Mouse (Mus musculus) gastrocnemius, postnatal 14 days (tissue): ENCODE results near the gene Lyl1. TPM values are rescaled to one million over a fixed set of nuclear protein-coding genes. Genes with fewer than 3 reads are reported as not detected.

ENCODE experiments used
- DNase-seq: peaks from one replicate; pipeline ENCODE4 v3.0.0; 2021; ENCODE audit warnings: mixed read lengths
- intact Hi-C: fragments of 180-260 bp; cut with DNase I; formaldehyde crosslinking; loops from one replicate; pipeline ENCODE4 v1.15.1; 2025; ENCODE audit warnings: low total_unique reads
- total RNA-seq, 2 experiments: library from RNA; stranded (reverse); gene quantifications; 2 replicates each; pipeline ENCODE4 v1.2.3; 2021

Lyl1 gene
- total RNA-seq, 2 experiments from 2014 or later = 2.7 to 2.9 TPM

- peak; percentile 61 for DNase-seq
- intact Hi-C loops = no loop called here
Observed at GRCm38 (mm10) chr8:84699861-84700322, 1.4 kb upstream of the Lyl1 start.

GRCm38 (mm10) chr8:84700526-84700925 is 731 bp upstream of the Lyl1 start:
- intact Hi-C loops = no loop called here
- no peak for DNase-seq

GRCm38 (mm10) chr8:84702561-84702960 is 1.3 kb downstream of the Lyl1 start:
- no peak for DNase-seq
- intact Hi-C loops = no loop called here

GRCm38 (mm10) chr8:84702963-84703465 is 1.8 kb downstream of the Lyl1 start:
- intact Hi-C loops = no loop called here
- DNase-seq = no peak

- no peak for DNase-seq
- intact Hi-C loops = no loop called here
Observed at GRCm38 (mm10) chr8:84703466-84704249, 2.4 kb downstream of the Lyl1 start.

- peak; percentile 84 for DNase-seq
- intact Hi-C loops = no loop called here
Observed at GRCm38 (mm10) chr8:84704356-84704755, 3.1 kb downstream of the Lyl1 start.

GRCm38 (mm10) chr8:84704867-84705831 is 3.9 kb downstream of the Lyl1 start:
- intact Hi-C loops = no loop called here
- DNase-seq = no peak

- no peak for DNase-seq
- intact Hi-C loops = no loop called here
Observed at GRCm38 (mm10) chr8:84705960-84706359, 4.7 kb downstream of the Lyl1 start.

GRCm38 (mm10) chr8:84706610-84707266 is 5.5 kb downstream of the Lyl1 start:
- peak; percentile 66 for DNase-seq
- intact Hi-C loops = no loop called here

- intact Hi-C loops = no loop called here
- DNase-seq = no peak
Observed at GRCm38 (mm10) chr8:84707267-84707883, 6.1 kb downstream of the Lyl1 start.

- intact Hi-C loops = loop anchor here (2.0 kb wide), 1 partner anchor 105 kb away; no protein-coding TSS in a partner anchor
- peak; percentile 62 for DNase-seq
Observed at GRCm38 (mm10) chr8:84708071-84708541, 6.8 kb downstream of the Lyl1 start.

- intact Hi-C loops = loop anchor here (2.0 kb wide), 1 partner anchor 104 kb away; no protein-coding TSS in a partner anchor
- DNase-seq = peak; percentile 84
Observed at GRCm38 (mm10) chr8:84708774-84709475, 7.7 kb downstream of the Lyl1 start.

- intact Hi-C loops = loop anchor here (2.0 kb wide), 1 partner anchor 103 kb away; no protein-coding TSS in a partner anchor
- DNase-seq = no peak
Observed at GRCm38 (mm10) chr8:84709931-84710330, 8.7 kb downstream of the Lyl1 start.

GRCm38 (mm10) chr8:84711312-84711711 is 10.1 kb downstream of the Lyl1 start:
- intact Hi-C loops = no loop called here

GRCm38 (mm10) chr8:84711933-84712758 is 10.9 kb downstream of the Lyl1 start:
- intact Hi-C loops = no loop called here
- DNase-seq = peak; percentile 65

More at GRCm38 (mm10) chr8:84711312-84711711, 10.1 kb downstream of the Lyl1 start:
- DNase-seq = no peak

- DNase-seq = no peak
- intact Hi-C loops = no loop called here
Observed at GRCm38 (mm10) chr8:84712759-84713120, 11.5 kb downstream of the Lyl1 start.

GRCm38 (mm10) chr8:84713381-84713780 is 12.1 kb downstream of the Lyl1 start:
- intact Hi-C loops = no loop called here
- no peak for DNase-seq
